Mouse (Mus musculus) adrenal gland, postnatal 14 days (tissue): ENCODE results near the gene Gm525. TPM values are rescaled to one million over a fixed set of nuclear protein-coding genes. Genes with fewer than 3 reads are reported as not detected.
A peak's percentile ranks its signal among the peaks of the same experiment; 100 is the strongest.

Experiments
- DNase-seq: peaks from one replicate; pipeline ENCODE4 v3.0.0; 2021; ENCODE audit warnings: mixed read lengths
- total RNA-seq: library from RNA; stranded (reverse); gene quantifications from 2 replicates; pipeline ENCODE4 v1.2.3, GENCODE M21; 2021

Gm525 gene
- total RNA-seq, 1 experiment from 2014 or later = not detected

DNA sequence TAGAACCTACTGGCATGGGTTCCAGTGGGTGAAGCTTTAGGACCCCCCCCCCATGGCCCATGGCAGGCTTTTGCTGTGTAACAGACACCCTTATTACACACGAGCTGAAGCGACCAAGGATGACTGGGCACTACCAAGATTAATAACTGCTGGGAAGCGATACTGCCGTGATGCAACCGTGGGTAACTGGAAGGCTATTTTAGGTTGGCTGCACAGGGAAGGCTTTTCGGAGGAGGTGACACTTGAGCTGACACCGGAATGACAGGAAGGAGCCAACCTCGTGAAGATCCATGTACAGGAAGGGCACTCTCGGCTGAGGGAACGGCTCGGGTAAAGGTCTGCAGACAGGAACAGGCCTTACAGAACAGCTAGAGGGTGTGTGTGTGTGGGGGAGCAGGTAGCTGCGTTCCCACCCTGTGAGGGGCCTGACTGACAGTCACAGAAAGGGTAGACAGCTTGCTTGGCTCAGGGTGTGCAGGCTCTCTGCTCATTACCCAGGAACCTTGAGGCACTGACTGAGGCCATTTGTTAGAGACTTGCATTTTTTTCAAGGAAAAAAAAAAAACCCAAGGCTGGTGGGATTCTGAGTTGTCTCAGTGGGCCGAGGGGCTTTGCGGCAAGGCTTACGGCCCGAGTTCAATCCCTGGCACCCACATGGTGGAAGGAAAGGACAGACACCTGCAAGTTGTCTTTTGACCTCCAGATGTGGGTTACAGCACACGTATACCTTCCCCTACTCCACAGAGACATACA, 24.6 kb downstream of the Gm525 start:
- DNase-seq = peak; percentile 40

- no peak for DNase-seq
Observed at GRCm38 (mm10) chr11:89098930-89099329, 25.3 kb downstream of the Gm525 start.

DNA sequence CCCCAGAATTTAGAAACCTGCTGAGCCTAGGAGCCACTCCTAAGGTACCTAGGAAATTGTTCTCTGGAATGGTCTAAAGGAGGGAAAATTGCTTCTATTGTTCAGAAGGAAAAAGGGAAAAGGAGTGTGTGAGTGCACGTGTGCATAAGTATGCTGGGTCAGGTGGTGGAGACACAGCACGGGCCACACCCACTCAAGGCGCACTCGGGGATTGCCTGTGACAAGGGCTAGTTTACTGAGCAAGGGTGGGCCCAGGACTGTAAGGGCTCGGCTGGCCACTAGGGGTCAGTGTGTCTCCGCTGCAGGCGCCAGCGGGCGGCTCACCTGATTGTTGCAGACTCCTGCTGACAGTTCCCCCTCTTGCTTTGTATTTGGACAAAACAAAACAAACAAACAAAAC, 26.8 kb downstream of the Gm525 start:
- DNase-seq = peak; percentile 93

- DNase-seq = peak; percentile 60
Observed at GRCm38 (mm10) chr11:89100826-89101321, 27.2 kb downstream of the Gm525 start.

DNA sequence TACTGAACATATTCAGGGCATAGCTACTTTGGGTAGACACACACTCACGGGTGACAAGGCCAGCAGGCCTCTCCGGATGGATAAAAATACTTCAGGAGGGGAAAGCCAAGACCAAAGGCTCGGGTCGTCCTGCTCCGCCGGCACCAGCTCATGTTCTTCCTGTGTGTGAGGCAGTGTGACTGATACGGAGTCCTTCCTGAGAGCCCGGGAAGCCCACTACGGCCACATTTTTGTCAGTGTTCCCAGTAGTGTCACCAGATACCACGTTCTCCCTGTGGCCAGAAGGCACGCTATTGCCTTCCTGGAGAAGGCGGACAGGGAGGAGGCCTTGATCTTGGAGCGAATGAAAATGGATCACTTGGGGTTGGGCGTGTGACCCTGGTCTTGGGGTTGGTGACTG, 29.5 kb downstream of the Gm525 start:
- peak; percentile 21 for DNase-seq

DNA sequence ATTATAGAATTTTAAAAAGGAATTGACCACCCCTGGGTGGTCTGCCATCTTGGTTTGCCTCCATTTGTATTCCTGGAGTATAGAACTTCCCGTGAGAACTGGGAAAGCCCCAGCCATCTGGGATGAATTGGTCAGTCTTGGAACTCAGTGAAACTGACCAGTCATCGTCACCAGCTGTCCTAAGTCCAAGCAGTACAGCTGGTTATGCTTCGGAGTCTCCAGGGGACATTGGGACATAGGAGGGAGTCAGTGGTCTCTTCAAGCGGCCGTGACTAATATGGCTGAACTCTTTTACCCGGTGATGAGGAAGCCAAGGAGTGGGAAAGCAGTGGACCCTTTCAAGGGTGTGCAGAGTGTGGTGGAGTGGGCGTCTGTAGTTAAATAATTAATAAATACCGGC, 31.6 kb downstream of the Gm525 start:
- DNase-seq = no peak

DNA sequence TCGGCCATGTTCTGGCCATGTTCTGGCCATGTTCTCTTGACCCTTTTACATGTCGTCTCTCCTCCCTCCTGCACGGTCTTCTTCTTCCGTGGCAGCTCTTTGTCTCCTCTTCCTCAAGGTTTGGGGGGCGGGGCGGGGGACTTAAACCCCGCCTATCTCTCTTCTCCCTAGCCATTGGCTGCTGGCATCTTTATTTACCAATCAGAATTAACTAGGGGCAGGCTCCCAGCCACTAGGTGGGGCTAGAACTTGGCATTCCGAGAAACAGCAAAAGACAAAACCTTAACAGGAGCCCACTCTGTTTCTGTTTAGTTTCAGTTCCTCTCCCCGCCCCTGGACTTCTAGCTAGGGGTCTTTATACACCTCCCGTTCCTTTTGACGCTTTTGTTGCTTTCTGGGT, 32.2 kb downstream of the Gm525 start:
- peak; percentile 15 for DNase-seq

GRCm38 (mm10) chr11:89107180-89107807, 33.7 kb downstream of the Gm525 start:
- DNase-seq = no peak

DNA sequence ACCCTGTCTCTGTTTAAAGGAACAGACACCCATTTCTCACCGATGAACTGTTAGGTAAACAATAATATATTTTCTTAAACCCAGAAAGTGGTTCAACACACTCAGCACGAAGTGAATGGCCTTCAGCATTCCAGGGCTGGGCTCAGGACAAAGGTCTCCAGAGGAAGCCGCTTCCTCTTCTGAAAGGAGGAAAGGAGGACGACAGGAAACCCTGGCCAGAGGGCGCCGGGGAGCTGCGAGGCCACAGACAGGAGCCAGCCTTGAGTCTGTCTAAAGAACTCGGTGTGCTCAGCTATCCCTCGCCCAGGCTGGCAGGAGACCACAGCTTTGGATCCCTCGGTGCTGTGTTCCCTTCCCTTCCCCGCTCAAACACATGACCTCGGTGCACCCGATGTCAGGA, 50.8 kb downstream of the Gm525 start:
- peak; percentile 76 for DNase-seq

DNA sequence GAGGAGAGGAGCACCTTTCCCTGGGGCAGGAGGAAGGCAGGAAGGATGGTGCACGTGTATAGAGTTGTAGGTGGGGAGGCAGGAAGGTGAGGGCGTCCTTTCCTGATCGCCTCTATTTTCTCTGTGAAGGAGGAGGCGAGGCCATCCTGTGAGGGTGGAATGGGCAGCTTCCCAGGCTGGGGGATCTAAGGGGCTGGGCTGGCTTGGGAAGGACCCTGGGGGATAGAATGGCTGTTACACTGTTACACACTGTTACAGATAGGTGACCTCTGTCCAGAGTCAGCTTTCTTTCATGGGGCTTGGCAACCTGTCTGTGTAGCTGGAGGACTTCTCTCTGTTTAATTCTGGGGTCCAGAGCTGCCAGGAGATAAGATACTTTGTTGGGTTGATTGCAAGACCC, 57.2 kb downstream of the Gm525 start:
- no peak for DNase-seq

- peak; percentile 54 for DNase-seq
Observed at GRCm38 (mm10) chr11:89132406-89132805, 58.8 kb downstream of the Gm525 start.

DNA sequence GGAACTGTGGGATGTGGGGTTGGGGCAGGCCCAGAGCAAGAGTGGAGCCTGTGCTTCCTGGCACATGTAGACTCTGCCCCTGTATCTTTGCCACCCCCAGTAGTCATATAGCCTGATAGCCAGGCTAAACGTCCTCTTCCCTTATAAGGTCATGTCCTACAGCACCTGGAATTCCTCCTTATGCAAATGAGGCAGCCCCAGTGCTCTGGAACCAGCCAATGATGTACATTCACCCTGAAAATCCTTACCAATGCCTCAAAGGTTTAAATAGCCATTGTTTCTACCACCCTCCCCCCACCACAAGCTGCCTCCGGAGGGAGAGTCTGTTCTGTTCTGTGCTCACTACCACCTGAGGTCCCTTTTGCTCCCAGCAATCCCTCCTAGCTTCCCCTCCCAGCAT, 60.6 kb downstream of the Gm525 start:
- DNase-seq = no peak

- DNase-seq = no peak
Observed at GRCm38 (mm10) chr11:89137915-89138314, 64.3 kb downstream of the Gm525 start.

Other genes with a start within 250 kb of the Gm525 start
- gene Akap1, start 209.3 kb upstream of the Gm525 start, total RNA-seq = 128 and 149 TPM in 2 replicates
- 129 and 141 TPM in 2 replicates for gene Scpep1, start 118.4 kb upstream of the Gm525 start, total RNA-seq
- not detected in 2 replicates for gene Elobl, start 106.9 kb upstream of the Gm525 start, total RNA-seq
- 8.6 and 11.2 TPM in 2 replicates for gene Coil, start 103.6 kb upstream of the Gm525 start, total RNA-seq
- 102 and 115 TPM in 2 replicates for gene Trim25, start 74.5 kb upstream of the Gm525 start, total RNA-seq
- 12.8 and 15.0 TPM in 2 replicates for gene Dgke, start 7.0 kb upstream of the Gm525 start, total RNA-seq
- gene Nog, start 228.5 kb downstream of the Gm525 start, total RNA-seq = 0.64 and 0.85 TPM in 2 replicates